Mouse (Mus musculus) embryonic facial prominence, embryonic 10.5 days (tissue): ENCODE data around the gene Gm5965. TPM values are rescaled to one million over a fixed set of nuclear protein-coding genes. Genes with fewer than 3 reads are reported as not detected.
"Not testable (repeated sequence)": the region's sequence is repeated elsewhere in the genome, so short reads cannot be mapped to it uniquely, and the experiment has no call there.

Experiments used
- DNase-seq: peaks from one replicate; pipeline ENCODE4 v3.0.0-alpha.2; 2017; ENCODE audit warnings: low spot score
- H3K27ac ChIP-seq: fragments of 300-500 bp; sonication (generic); replicated peaks from 2 replicates; pipeline ENCODE4 v1.5.1; 2016; ENCODE audit warnings: mild to moderate bottlenecking
- H3K27me3 ChIP-seq: fragments of 300-500 bp; sonication (generic); replicated peaks from 2 replicates; pipeline ENCODE4 v1.6.1; 2016; ENCODE audit warnings: low read depth, mild to moderate bottlenecking; ENCODE audit not compliant: poor library complexity, severe bottlenecking
- H3K36me3 ChIP-seq: fragments of 300-500 bp; sonication (generic); replicated peaks from 2 replicates; pipeline ENCODE4 v1.6.1; 2016; ENCODE audit warnings: mild to moderate bottlenecking, moderate library complexity
- H3K4me1 ChIP-seq: fragments of 300-500 bp; sonication (generic); 2 replicates; pipeline ENCODE4 v1.6.1; 2016
- H3K4me3 ChIP-seq: fragments of 300-500 bp; sonication (generic); 2 replicates; pipeline ENCODE4 v1.5.1; 2016; ENCODE audit warnings: mild to moderate bottlenecking, moderate library complexity
- H3K9me3 ChIP-seq: fragments of 300-500 bp; sonication (generic); 2 replicates; pipeline ENCODE4 v1.6.1; 2016; ENCODE audit warnings: mild to moderate bottlenecking
- WGBS: fragments of 180-500 bp; shearing (Covaris S2); methylation state at CpG from one replicate; pipeline ENCODE4 v1.1.7; 2016; 5-methylcytosine and 5-hydroxymethylcytosine counted together
- polyA plus RNA-seq: library from polyadenylated mRNA; unstranded; fragments of >200 nt; fragmentation: Nextera tagmentation; extraction: Ambion mirVana; gene quantifications from 2 replicates; pipeline ENCODE4 v1.2.1, GENCODE M21; 2016

The Gm5965 gene
- polyA plus RNA-seq, result not detected in 2 replicates

DNA sequence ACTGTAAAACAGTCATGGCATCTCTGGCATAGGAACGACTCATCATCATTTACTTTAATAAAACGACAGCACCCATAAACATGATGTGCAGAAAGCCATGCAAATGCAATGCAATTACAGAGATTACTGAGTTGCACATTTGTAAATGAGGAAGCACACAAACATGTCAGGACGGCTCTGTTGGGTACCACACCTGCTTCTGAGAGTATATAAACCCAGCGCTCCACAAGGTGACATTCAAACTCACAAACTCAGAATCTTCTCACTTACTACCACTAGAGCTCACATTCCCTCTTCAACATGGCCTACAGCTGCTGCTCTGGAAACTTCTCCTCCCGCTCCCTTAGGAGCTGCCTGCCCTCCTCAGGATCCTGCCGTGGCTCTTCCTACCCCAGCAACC, at the start of gene Gm5965:
Gm5965 (plus strand) TSS at position 301 of the 400 bp plus-strand sequence.
- Histone ChIP-seq H3K9me3 (no peaks in the 10 kb centered on the region), H3K36me3 (no peaks in the 10 kb centered on the region), H3K27ac (no peak within 1 kb of the TSS), H3K27me3 (no peaks in the 10 kb centered on the region), H3K4me1 (no peaks in the 10 kb centered on the region), H3K4me3 (no peak within 1 kb of the TSS)
- 93% methylated on average over 6 of the region's 6 CpGs for WGBS
- no peak for DNase-seq

- Histone ChIP-seq H3K4me3 (no peak within 1 kb of the TSS), H3K4me1 (0 out of 2 replicates have a peak, but pooled peaks cover under 1% of the 10 kb centered on the region), H3K27ac (no peak within 1 kb of the TSS), H3K27me3 (no peaks in the 10 kb centered on the region), H3K36me3 (no peaks in the 10 kb centered on the region), H3K9me3 (no peaks in the 10 kb centered on the region)
- DNase-seq, result no peak
- WGBS, result 81% methylated on average over 4 of the region's 4 CpGs
These were observed 48.9 kb upstream of the Gm5965 start, which contains the start of gene Krtap13-1 for GRCm38 (mm10) chr16:88728812-88729275. TSS of gene Krtap13-1 (plus strand) at chr16:88728862.

DNA sequence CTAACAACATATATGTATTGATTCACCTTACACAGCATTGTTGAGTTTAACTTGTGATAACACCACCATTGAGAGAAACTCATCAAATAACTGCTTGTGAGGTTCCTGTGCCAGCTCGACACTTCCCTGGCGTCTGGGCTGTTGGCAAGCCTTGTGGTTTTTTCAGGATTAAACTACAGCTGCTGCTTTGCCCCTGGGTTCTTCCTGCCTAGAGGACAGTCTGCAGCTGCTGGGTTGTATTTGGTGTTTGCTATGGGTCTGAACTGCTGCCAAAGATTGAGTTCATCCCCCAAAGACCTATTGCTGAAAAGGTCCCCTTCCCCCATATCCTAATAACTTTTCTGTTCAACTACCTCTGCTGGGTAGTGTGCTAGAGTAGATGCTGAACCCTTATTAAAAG, 42.3 kb upstream of the Gm5965 start:
- Histone ChIP-seq H3K9me3 (no peaks in the 10 kb centered on the region), H3K4me1 (no peaks in the 10 kb centered on the region), H3K4me3 (no peak overlapping the region), H3K27ac (no peak overlapping the region), H3K36me3 (no peaks in the 10 kb centered on the region), H3K27me3 (no peaks in the 10 kb centered on the region)
- WGBS, result 71% methylated on average over 2 of the region's 2 CpGs
- DNase-seq, result no peak

DNA sequence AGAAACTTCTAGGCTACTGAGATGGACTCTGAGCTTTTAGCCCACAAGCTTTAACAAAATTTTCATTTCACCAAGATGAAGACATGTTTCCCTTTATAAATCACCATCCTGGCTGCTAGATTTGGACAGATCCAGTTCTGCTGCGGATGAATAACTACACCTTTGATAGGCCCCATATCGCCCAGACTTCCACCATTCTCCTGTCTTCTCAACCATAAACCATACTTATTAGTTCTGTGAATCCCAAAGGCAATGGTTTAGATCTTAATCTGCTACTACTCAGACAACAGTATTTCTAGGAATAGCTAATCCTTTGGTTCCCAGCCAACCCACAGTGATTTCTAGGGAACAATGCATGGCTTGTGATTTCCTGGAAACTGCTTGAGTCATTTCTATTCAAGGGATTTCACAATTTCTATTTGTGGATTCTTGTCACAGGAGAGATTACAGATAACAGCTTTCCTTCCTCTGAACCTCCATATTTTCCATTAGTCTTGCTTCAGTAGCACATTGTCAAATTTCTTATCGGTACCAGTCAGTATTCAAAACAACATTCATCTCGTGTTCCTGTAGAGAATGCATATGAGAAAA, 32.9 kb upstream of the Gm5965 start:
- Histone ChIP-seq H3K4me1 (no peaks in the 10 kb centered on the region), H3K27ac (no peak overlapping the region), H3K27me3 (no peaks in the 10 kb centered on the region), H3K36me3 (no peaks in the 10 kb centered on the region), H3K9me3 (no peaks in the 10 kb centered on the region), H3K4me3 (no peak overlapping the region)
- WGBS, result 87% methylated on average over 4 of the region's 4 CpGs
- DNase-seq, result no peak

DNA sequence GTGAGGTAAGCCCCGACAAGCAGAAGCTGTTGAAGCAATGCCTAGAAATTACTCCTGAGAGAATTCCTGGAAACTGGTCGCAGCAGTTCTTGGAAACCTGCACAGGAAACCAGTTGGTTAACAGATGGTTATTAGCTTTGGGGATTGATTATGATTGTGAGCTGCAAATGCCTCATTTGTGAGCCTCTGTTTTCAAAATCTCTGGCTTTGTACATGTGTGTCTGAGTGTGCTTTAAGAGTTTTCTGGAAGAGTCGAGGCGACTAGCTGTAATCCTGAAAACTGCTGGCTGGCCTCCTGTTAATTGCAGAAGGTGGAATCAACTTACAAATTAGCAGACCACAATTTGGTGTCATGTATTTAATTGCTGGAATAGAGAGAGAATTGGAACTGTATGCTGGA, 29.8 kb upstream of the Gm5965 start:
- H3K4me1 ChIP-seq, result no peaks in the 10 kb centered on the region
- no peaks in the 10 kb centered on the region for H3K36me3 ChIP-seq
- WGBS, result 61% methylated on average over 4 of the region's 4 CpGs
- H3K4me3 ChIP-seq, result no peak overlapping the region
- H3K27ac ChIP-seq, result no peak overlapping the region
- H3K27me3 ChIP-seq, result no peaks in the 10 kb centered on the region
- DNase-seq, result no peak
- H3K9me3 ChIP-seq, result no peaks in the 10 kb centered on the region

DNA sequence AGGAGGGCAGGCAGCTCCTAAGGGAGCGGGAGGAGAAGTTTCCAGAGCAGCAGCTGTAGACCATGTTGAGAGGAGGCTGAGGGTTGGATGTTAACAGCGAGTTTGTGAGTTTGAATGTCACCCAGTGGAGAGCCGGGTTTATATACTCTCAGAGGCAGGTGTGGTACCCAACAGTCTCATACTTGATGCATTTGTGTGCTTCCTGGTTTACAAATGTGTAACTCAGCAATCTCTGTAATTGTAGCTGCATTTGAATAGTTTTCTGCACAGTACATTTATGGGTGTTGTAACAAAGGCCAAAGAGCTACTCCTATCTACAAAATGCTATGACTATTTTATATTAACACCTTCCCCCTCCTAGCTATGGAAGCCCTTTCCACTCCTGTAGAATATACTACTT, 26.2 kb upstream of the Gm5965 start, which contains the start of gene Krtap13:
Krtap13 (minus strand) TSS at position 101 of the 400 bp plus-strand sequence.
- not testable (repeated sequence) for DNase-seq, H3K36me3 ChIP-seq
- 79% methylated on average over 3 of the region's 3 CpGs for WGBS

GRCm38 (mm10) chr16:88758547-88758946, 19.1 kb upstream of the Gm5965 start, which contains the start of gene 2310034C09Rik:
TSS of gene 2310034C09Rik (plus strand) at chr16:88758847.
- not testable (repeated sequence) for H3K4me1 ChIP-seq, H3K4me3 ChIP-seq
- WGBS, result 92% methylated on average over 3 of the region's 3 CpGs

More for the DNA sequence above, 26.2 kb upstream of the Gm5965 start, which contains the start of gene Krtap13:
- H3K4me3 ChIP-seq, H3K27me3 ChIP-seq, H3K9me3 ChIP-seq, H3K4me1 ChIP-seq, H3K27ac ChIP-seq: not testable (repeated sequence)

GRCm38 (mm10) chr16:88774106-88774505, 3.6 kb upstream of the Gm5965 start, which contains the start of gene 2310057N15Rik:
TSS of gene 2310057N15Rik (minus strand) at chr16:88774206.
- DNase-seq, result no peak
- H3K9me3 ChIP-seq, result no peaks in the 10 kb centered on the region
- H3K36me3 ChIP-seq, result no peaks in the 10 kb centered on the region
- H3K4me1 ChIP-seq, result no peaks in the 10 kb centered on the region
- no peaks in the 10 kb centered on the region for H3K27me3 ChIP-seq
- H3K4me3 ChIP-seq, result no peak within 1 kb of the TSS
- H3K27ac ChIP-seq, result no peak within 1 kb of the TSS
- WGBS, result 92% methylated on average over 2 of the region's 2 CpGs

More at GRCm38 (mm10) chr16:88758547-88758946, 19.1 kb upstream of the Gm5965 start, which contains the start of gene 2310034C09Rik:
- H3K36me3 ChIP-seq, DNase-seq, H3K9me3 ChIP-seq, H3K27me3 ChIP-seq, H3K27ac ChIP-seq: not testable (repeated sequence)

- Histone ChIP-seq H3K27me3 (no peaks in the 10 kb centered on the region), H3K36me3 (no peaks in the 10 kb centered on the region), H3K27ac (no peak overlapping the region), H3K4me1 (no peaks in the 10 kb centered on the region), H3K9me3 (no peaks in the 10 kb centered on the region), H3K4me3 (no peak overlapping the region)
- 74% methylated on average over 2 of the region's 2 CpGs for WGBS
- DNase-seq, result no peak
These were observed 9.1 kb downstream of the Gm5965 start for GRCm38 (mm10) chr16:88786786-88787185.

DNA sequence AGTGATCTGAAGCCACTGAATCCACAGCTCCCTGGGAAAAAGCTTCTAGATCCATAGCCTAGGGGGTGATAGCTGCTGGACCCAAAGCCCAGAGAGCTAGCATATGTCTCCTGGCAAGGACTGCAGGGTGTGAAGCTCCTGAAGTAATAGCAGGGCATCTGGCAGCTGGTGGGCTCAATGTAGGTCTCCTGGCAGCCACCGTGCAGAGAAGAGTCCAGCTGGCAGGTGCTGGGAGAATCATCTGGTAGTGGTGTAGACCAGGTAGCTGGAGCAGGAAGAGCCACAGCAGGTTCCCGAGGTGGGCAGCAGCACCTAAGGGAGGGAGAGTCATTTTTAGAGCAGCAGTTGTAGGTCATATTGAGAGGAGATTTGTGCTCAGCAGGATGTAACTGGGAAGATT, 34.1 kb downstream of the Gm5965 start, which contains the start of gene Gm20741:
Gm20741 (minus strand) TSS at position 394 of the 400 bp plus-strand sequence.
- Histone ChIP-seq H3K36me3 (no peaks in the 10 kb centered on the region), H3K27me3 (no peaks in the 10 kb centered on the region), H3K27ac (no peak within 1 kb of the TSS), H3K4me3 (no peak within 1 kb of the TSS), H3K4me1 (no peaks in the 10 kb centered on the region), H3K9me3 (no peaks in the 10 kb centered on the region)
- DNase-seq, result no peak
- WGBS, result 85% methylated on average over 2 of the region's 2 CpGs

DNA sequence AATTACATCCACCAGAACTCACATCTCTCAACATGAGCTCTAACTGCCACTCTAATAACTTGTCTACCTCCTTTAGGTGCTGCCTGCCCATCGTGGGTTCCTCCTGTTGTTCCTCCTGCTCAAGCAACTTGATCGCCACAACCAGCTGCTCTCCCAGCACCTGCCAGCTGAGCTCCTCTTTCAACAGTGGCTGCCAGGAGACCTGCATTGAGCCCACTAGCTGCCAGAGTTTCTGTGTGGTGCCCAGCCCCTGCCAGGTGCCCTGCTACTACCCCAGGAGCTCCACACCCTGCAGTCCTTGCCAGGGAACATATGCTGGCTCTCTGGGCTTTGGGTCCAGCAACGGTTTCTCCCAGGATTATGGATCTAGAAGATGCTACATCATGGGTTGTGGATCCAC, 42.4 kb downstream of the Gm5965 start, which contains the start of gene Krtap15:
Krtap15 (plus strand) TSS at position 150 of the 400 bp plus-strand sequence.
- no peak within 1 kb of the TSS for H3K27ac ChIP-seq
- H3K36me3 ChIP-seq, result no peaks in the 10 kb centered on the region
- H3K4me1 ChIP-seq, result no peaks in the 10 kb centered on the region
- 86% methylated on average over 3 of the region's 3 CpGs for WGBS
- H3K9me3 ChIP-seq, result no peaks in the 10 kb centered on the region
- DNase-seq, result no peak
- no peak within 1 kb of the TSS for H3K4me3 ChIP-seq
- H3K27me3 ChIP-seq, result no peaks in the 10 kb centered on the region

DNA sequence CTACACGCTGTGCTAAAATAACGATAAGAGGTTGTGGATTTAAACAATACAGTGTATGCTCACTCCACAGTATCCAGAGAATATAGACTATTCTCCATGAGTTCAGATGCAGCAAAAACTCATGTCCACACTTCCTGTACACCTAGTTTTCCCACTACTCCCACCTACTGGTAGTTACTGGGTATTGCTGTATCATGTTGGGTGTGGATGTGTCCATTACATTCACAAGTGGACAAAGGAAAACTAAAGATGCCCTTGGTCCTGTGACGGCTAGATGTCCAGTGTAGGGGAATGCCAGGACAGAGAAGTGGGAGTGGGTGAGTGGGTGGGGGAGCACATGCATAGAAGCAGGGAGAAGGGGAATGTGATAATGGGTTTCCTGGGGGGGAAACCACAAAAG, 46.0 kb downstream of the Gm5965 start:
- DNase-seq, result no peak
- WGBS, result 82% methylated on average over 3 of the region's 3 CpGs
- no peak overlapping the region for H3K4me3 ChIP-seq
- H3K36me3 ChIP-seq, result no peaks in the 10 kb centered on the region
- H3K4me1 ChIP-seq, result peaks cover 16% of the 10 kb centered on the region
- H3K9me3 ChIP-seq, result no peaks in the 10 kb centered on the region
- H3K27me3 ChIP-seq, result no peaks in the 10 kb centered on the region
- no peak overlapping the region for H3K27ac ChIP-seq

GRCm38 (mm10) chr16:88826095-88826652, 48.5 kb downstream of the Gm5965 start, which contains the start of gene Krtap14:
TSS of gene Krtap14 (minus strand) at chr16:88826145.
- peaks cover 16% of the 10 kb centered on the region for H3K4me1 ChIP-seq
- H3K4me3 ChIP-seq, result no peak within 1 kb of the TSS
- H3K9me3 ChIP-seq, result no peaks in the 10 kb centered on the region
- 46% methylated on average over 9 of the region's 9 CpGs for WGBS
- H3K36me3 ChIP-seq, result no peaks in the 10 kb centered on the region
- DNase-seq, result peak; percentile 31
- peak within 1 kb of the TSS; percentile 82 for H3K27ac ChIP-seq
- H3K27me3 ChIP-seq, result no peaks in the 10 kb centered on the region
